Mouse (Mus musculus): ENCODE measurements around the gene Smarcd1. TPM values are rescaled to one million over a fixed set of nuclear protein-coding genes. Genes with fewer than 3 reads are reported as not detected.

Smarcd1 gene
- polyA plus RNA-seq, 1 experiment: 28.6 TPM

GRCm38 (mm10) chr15:99717386-99718334 lies 15.7 kb downstream of the Smarcd1 start, which contains the start of gene Gpd1:
Gene Gpd1, plus strand, starts transcription at chr15:99717515.
- H3ac ChIP-seq (ENCODE audit: control insufficient read depth, insufficient read length, low read depth): no peak within 1 kb of the TSS
- no peaks in the 10 kb centered on the region for H3K79me2 ChIP-seq (ENCODE audit: control insufficient read depth, insufficient read depth)
- no peaks in the 10 kb centered on the region for H3K79me3 ChIP-seq (ENCODE audit: low read depth)
- peaks cover 28% of the 10 kb centered on the region for H3K36me3 ChIP-seq (ENCODE audit: control insufficient read depth, insufficient read depth)
- H3K27me3 ChIP-seq (ENCODE audit: control insufficient read depth, insufficient read depth, insufficient read length): no peaks in the 10 kb centered on the region
- TF ChIP-seq CEBPB (IDR thresholded peaks at IDR 0.05; ENCODE audit: low read depth): no peak
- no peak for TF ChIP-seq FOSL1 (IDR thresholded peaks at IDR 0.05; ENCODE audit: insufficient read depth, low read length, poor library complexity, severe bottlenecking)
- no peak for TF ChIP-seq CTCF (IDR thresholded peaks at IDR 0.05; ENCODE audit: control insufficient read depth, insufficient read depth, insufficient read length)
- TF ChIP-seq MYOD1 (IDR thresholded peaks at IDR 0.05; ENCODE audit: control insufficient read depth, insufficient read length, low read depth): no peak
- no peak for TF ChIP-seq MAX (IDR thresholded peaks at IDR 0.05)
- TF ChIP-seq MYOG (IDR thresholded peaks at IDR 0.05; ENCODE audit: control insufficient read depth, extremely low read depth, insufficient read length): no peak
- TF ChIP-seq USF1 (IDR thresholded peaks at IDR 0.05; ENCODE audit: low read depth): no peak
- H3K4me3 ChIP-seq (ENCODE audit: insufficient read depth, poor library complexity, severe bottlenecking): no peak within 1 kb of the TSS

GRCm38 (mm10) chr15:99718461-99719021 lies 16.6 kb downstream of the Smarcd1 start:
- Histone ChIP-seq H3K27me3 (ENCODE audit: control insufficient read depth, insufficient read depth, insufficient read length) (no peaks in the 10 kb centered on the region), H3K36me3 (ENCODE audit: control insufficient read depth, insufficient read depth) (peaks cover 19% of the 10 kb centered on the region), H3ac (ENCODE audit: control insufficient read depth, insufficient read length, low read depth) (no peak overlapping the region), H3K79me2 (ENCODE audit: control insufficient read depth, insufficient read depth) (no peaks in the 10 kb centered on the region), H3K79me3 (ENCODE audit: low read depth) (no peaks in the 10 kb centered on the region), H3K4me3 (ENCODE audit: insufficient read depth, poor library complexity, severe bottlenecking) (no peak overlapping the region)
- TF ChIP-seq MYOD1 (IDR thresholded peaks at IDR 0.05; ENCODE audit: control insufficient read depth, insufficient read length, low read depth) (no peak), USF1 (IDR thresholded peaks at IDR 0.05; ENCODE audit: low read depth) (no peak), CEBPB (IDR thresholded peaks at IDR 0.05; ENCODE audit: low read depth) (no peak), MYOG (IDR thresholded peaks at IDR 0.05; ENCODE audit: control insufficient read depth, extremely low read depth, insufficient read length) (no peak), CTCF (IDR thresholded peaks at IDR 0.05; ENCODE audit: control insufficient read depth, insufficient read depth, insufficient read length) (no peak), FOSL1 (IDR thresholded peaks at IDR 0.05; ENCODE audit: insufficient read depth, low read length, poor library complexity, severe bottlenecking) (no peak), MAX (IDR thresholded peaks at IDR 0.05) (no peak)

GRCm38 (mm10) chr15:99719865-99720264 lies 17.9 kb downstream of the Smarcd1 start:
- Histone ChIP-seq H3K27me3 (ENCODE audit: control insufficient read depth, insufficient read depth, insufficient read length) (no peaks in the 10 kb centered on the region), H3K4me3 (ENCODE audit: insufficient read depth, poor library complexity, severe bottlenecking) (no peak overlapping the region), H3ac (ENCODE audit: control insufficient read depth, insufficient read length, low read depth) (no peak overlapping the region), H3K79me3 (ENCODE audit: low read depth) (no peaks in the 10 kb centered on the region), H3K79me2 (ENCODE audit: control insufficient read depth, insufficient read depth) (no peaks in the 10 kb centered on the region), H3K36me3 (ENCODE audit: control insufficient read depth, insufficient read depth) (peaks cover 5% of the 10 kb centered on the region)
- TF ChIP-seq MAX (IDR thresholded peaks at IDR 0.05): no peak
- no peak for TF ChIP-seq CTCF (IDR thresholded peaks at IDR 0.05; ENCODE audit: control insufficient read depth, insufficient read depth, insufficient read length)
- no peak for TF ChIP-seq FOSL1 (IDR thresholded peaks at IDR 0.05; ENCODE audit: insufficient read depth, low read length, poor library complexity, severe bottlenecking)
- no peak for TF ChIP-seq MYOD1 (IDR thresholded peaks at IDR 0.05; ENCODE audit: control insufficient read depth, insufficient read length, low read depth)
- no peak for TF ChIP-seq USF1 (IDR thresholded peaks at IDR 0.05; ENCODE audit: low read depth)
- TF ChIP-seq CEBPB (IDR thresholded peaks at IDR 0.05; ENCODE audit: low read depth): no peak
- TF ChIP-seq MYOG (IDR thresholded peaks at IDR 0.05; ENCODE audit: control insufficient read depth, extremely low read depth, insufficient read length): no peak

GRCm38 (mm10) chr15:99721921-99722743 lies 20.2 kb downstream of the Smarcd1 start:
- H3ac ChIP-seq (ENCODE audit: control insufficient read depth, insufficient read length, low read depth): no peak overlapping the region
- H3K27me3 ChIP-seq (ENCODE audit: control insufficient read depth, insufficient read depth, insufficient read length): no peaks in the 10 kb centered on the region
- peaks cover 12% of the 10 kb centered on the region for H3K79me3 ChIP-seq (ENCODE audit: low read depth)
- no peaks in the 10 kb centered on the region for H3K36me3 ChIP-seq (ENCODE audit: control insufficient read depth, insufficient read depth)
- TF ChIP-seq FOSL1 (IDR thresholded peaks at IDR 0.05; ENCODE audit: insufficient read depth, low read length, poor library complexity, severe bottlenecking): no peak
- TF ChIP-seq MAX (IDR thresholded peaks at IDR 0.05): no peak
- TF ChIP-seq MYOG (IDR thresholded peaks at IDR 0.05; ENCODE audit: control insufficient read depth, extremely low read depth, insufficient read length): no peak
- no peak for TF ChIP-seq CTCF (IDR thresholded peaks at IDR 0.05; ENCODE audit: control insufficient read depth, insufficient read depth, insufficient read length)
- no peak for TF ChIP-seq CEBPB (IDR thresholded peaks at IDR 0.05; ENCODE audit: low read depth)
- H3K79me2 ChIP-seq (ENCODE audit: control insufficient read depth, insufficient read depth): peaks cover 14% of the 10 kb centered on the region
- no peak overlapping the region for H3K4me3 ChIP-seq (ENCODE audit: insufficient read depth, poor library complexity, severe bottlenecking)

GRCm38 (mm10) chr15:99723120-99723514 lies 21.2 kb downstream of the Smarcd1 start:
- Histone ChIP-seq H3K27me3 (ENCODE audit: control insufficient read depth, insufficient read depth, insufficient read length) (no peaks in the 10 kb centered on the region), H3K79me2 (ENCODE audit: control insufficient read depth, insufficient read depth) (peaks cover 24% of the 10 kb centered on the region), H3K36me3 (ENCODE audit: control insufficient read depth, insufficient read depth) (peaks cover 9% of the 10 kb centered on the region), H3K4me3 (ENCODE audit: insufficient read depth, poor library complexity, severe bottlenecking) (no peak overlapping the region), H3K79me3 (ENCODE audit: low read depth) (peaks cover 19% of the 10 kb centered on the region), H3ac (ENCODE audit: control insufficient read depth, insufficient read length, low read depth) (no peak overlapping the region)
- TF ChIP-seq MAX (IDR thresholded peaks at IDR 0.05): no peak
- no peak for TF ChIP-seq CEBPB (IDR thresholded peaks at IDR 0.05; ENCODE audit: low read depth)
